Mouse (Mus musculus) CD4-positive naive resting alpha-beta T cell, adult 57 days (primary cell): ENCODE measurements around the gene Snx21. TPM values are rescaled to one million over a fixed set of nuclear protein-coding genes. Genes with fewer than 3 reads are reported as not detected.

Experiments used
- total RNA-seq: library from RNA; stranded (reverse); gene quantifications from one replicate; pipeline ENCODE4 v1.2.4, GENCODE M21; 2023

The Snx21 gene
- total RNA-seq = 0.65 TPM

DNA sequence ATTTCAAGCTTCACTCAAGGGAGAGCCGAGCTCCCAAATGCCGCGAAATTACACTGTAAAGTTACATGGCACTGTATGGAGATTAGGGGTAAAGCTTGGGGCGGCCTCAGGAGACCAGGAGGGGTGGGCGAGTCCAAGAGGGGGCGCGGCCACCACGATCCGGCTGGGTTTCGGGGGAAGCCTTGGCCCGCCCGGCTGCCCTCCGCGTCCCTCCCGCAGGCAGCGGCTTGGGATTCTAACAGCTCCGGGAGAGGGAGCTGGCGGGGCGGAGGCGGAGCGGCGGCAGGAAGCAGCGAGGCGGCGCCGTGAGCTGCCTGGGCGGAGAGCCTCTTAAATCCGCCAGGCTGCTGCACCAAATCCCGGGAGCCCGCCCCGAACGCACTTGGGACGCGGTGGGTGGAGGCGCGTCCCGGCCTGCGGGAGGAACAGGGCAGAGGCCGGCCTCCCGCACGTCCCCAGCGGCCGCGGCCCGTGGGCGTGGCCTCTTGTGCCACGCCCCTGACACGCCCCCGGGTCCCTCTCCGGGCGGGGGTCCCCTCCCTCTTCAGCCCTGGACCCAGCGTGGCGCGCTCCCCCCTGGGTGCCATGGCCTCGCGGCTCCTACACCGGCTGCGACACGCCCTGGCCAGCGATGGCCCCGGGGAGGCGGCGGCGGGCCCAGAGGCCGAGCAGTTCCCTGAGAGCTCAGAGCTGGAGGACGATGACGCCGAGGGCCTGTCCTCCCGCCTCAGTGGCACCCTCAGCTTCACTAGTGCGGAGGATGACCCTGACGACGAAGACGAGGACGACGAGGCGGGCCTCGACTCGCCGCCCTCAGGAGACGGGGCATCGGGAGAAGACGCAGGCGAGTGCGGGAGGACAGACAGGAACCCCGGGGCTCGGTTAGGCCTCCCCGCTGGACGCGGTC, at the start of gene Snx21:
Gene Snx21, plus strand, starts transcription at position 343 of the 907 bp plus-strand sequence.

DNA sequence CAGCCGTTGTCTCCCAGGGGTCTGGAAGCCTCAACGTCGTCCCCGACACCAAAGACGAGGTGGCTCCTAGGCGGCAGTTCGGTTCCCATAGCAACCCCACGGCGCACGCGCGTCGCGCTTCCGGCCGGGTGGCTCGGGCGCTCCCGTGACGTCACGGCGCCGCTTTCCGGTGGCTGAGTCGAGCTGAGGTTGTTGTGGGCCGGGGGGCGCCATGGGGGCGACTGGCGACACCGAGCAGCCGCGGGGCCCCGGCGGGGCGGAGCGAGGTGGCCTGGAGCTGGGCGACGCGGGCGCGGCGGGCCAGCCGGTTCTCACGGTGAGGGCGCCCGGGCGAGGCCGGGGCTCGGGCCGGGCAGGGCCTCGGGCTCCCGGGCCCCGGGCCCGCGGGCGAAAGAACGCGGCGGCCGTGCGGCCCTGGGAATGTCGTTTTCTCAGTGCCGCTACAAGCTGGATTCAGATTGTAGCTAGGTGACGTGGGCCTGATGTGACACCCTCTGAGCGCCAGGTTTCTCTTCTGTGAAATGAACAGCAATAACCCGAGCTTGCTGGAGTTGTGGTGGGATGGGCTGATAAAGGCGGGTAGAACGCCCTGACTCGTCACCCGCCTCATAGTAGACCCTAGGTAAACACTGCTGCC, 39.7 kb upstream of the Snx21 start, which contains the start of the genes Wfdc3 and Dnttip1:
Gene Wfdc3, minus strand, starts transcription at position 89 of the 637 bp plus-strand sequence.
Gene Dnttip1, plus strand, starts transcription at position 141 of the 637 bp plus-strand sequence.

DNA sequence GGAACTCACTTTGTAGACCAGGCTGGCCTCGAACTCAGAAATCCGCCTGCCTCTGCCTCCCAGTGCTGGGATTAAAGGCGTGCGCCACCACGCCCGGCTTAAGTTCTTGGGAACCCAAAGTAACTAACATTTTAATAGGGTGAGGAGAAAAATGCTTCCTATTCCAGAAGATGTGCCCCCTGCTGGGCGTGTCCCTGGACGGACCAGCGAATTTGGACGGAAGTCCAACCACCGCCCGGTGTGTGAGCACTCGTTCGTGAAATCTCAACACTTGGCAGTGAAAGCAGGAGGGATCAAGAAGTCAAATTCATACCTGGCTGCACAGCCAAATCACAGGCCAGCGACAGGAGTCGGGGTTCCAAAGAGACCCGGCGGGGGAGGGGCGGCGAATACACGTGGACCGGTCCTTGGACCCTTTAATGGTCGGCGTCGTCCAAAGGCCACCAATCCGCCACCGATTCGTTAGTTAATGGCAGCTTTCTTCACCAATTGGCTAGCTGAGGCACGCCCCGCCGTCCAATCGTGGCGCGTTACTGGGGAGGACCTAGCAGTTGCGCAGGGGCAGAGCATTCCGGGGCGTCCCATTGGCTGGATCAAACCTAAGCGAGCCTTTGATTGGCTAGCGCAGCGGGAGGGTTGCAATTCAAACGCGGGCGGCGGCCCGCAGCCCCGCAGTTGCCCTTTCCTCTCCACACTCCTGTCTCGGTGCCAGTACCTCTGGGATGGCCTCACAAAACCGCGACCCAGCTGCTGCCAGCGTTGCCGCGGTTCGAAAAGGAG, 16.2 kb upstream of the Snx21 start, which contains the start of gene Ube2c:
Gene Ube2c, plus strand, starts transcription at position 641 of the 780 bp plus-strand sequence.

DNA sequence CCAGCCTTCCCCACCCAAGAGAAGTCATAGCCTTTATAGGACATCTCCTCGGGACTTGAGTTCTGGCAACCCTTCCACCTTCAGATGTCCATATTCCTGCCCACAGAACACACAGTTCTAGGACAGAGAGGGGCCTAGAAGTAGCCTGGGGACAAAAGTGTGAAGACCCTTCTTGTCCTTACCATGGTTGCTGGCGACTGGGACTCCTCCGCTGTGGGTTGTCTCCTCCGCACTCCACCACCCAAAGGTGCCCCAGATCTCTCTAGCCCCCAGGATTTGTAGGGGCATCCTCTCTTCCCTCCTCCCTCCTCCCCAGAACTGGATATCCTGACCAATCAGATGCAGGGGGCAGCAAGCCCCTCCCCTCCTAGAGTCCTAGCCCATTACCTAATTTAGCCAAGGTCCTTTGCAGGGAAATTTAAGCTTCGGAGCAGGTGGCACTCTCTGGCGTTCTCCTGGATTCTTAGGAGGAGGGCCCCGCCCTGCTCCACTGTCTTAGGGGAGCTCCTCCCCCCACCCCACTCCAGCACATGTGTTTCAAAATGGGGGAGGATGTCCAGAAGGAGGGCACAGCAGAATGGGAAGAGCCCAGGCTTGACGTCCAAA, 6.0 kb upstream of the Snx21 start, which contains the start of gene Tnnc2:
Gene Tnnc2, minus strand, starts transcription at position 487 of the 606 bp plus-strand sequence.

DNA sequence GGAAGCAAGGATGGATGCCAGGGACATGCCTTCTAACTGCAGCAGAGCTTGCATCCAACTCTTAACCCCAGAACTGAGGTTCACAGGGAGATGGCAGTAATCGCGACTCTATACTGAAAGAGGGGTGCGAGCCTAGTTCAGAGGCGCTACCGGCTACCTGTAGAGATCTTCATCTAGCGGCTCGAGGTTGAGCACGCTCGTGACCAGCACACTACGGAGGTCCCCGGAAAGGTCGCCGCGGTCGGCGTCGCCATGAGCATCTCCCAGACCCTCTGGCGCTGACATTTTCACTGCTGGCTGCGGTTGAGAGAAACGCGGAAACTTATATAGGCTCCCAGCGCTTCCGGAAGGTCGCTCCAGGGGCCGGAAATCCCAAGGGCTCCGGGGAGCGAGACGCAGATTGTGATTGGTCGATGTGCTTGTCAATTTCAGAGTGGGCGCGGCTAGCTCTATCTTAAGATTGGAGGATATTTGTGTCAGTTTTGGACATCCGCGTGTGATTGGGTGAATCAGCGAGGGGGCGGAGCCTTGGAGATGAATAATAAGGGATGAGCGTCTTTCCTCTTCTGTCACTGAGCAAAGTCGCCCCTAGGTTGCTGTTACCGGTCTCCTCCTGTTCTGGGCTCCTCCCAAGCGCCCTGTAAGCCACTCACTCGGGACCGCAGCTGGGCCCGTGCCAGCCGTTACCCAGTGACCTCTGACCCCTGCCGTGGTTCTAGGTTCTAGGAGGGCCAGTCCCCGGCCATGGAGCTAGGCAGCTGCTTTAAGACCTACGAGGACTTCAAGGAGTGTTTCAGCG, 19.1 kb downstream of the Snx21 start, which contains the start of the genes Acot8 and Zswim3:
Gene Acot8, minus strand, starts transcription at position 350 of the 799 bp plus-strand sequence.
Gene Zswim3, plus strand, starts transcription at position 566 of the 799 bp plus-strand sequence.

DNA sequence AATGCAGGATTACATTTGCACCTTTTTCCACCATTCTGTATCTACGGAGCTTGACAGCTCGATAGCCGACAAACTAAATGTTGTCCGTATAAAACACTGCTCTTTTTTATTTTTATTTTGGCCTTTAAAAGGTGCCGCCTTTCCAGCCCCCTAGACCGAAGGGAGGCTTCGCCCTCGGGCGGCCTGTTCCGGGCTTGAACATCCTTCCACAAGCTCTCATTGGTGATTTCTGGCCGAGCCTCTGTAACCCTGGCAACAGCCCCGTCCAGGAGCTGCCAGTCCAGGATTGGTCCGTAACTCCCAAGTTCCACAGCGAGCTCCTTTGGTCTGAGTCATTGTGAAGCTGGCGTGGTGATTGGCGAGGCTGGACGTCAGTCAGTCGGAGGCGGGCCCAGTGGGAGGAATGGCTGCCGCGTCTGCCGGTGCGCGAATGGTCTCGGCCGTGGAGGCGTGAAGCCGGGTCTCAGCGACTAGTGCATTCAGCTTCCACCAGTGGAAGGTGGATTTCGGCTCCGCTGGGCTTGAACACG, 37.1 kb downstream of the Snx21 start, which contains the start of gene Zswim1:
Gene Zswim1, plus strand, starts transcription at position 51 of the 530 bp plus-strand sequence.

DNA sequence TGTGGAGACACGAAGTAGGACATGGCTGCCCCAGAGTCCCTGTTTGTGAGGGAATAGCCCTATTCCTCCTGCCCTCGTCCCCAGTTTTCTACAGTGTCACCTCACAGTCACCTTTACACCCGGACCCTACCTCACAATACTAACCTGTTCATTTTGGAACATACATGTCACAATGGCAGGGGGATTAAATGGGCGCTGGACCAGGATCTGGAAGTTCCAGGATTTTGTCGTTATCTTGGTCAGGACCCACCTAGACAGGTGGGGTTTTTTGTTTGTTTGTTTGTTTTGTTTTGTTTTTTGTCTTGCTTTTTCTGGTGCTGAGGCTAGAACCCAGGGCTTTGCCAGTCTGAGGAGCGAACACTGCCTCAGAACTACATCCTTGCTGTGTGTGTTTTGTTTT, 42.8 kb downstream of the Snx21 start, which contains the start of gene Spata25:
Gene Spata25, minus strand, starts transcription at position 101 of the 400 bp plus-strand sequence.

DNA sequence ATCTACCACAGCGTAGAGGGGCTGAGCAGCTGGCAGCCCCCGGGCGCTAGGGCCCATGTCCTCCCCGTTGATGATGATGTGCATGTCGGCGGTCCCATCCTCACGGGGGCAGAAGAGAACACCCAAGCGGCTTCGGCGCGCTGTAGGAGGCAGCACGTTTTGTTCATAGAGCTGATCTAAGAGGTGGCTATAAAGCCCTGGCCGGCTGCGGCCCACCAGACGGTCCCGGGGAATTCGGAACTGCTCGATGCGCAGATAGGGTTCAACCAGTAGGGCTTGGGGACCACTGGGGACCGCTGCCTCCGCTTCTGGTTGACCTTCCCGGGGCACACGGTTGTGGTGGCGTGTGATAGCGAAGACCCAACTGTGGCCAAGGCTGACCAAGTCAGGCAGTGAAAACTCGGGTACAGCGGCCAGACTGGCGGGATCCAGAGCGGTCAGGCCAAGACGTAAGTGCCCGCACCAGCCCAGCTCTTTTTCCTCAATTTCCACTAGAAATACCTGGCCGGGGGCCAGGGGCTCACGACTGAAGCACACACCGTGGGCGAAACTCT, 47.2 kb downstream of the Snx21 start, which contains the start of gene Ctsa:
Gene Ctsa, plus strand, starts transcription at position 126 of the 554 bp plus-strand sequence.

DNA sequence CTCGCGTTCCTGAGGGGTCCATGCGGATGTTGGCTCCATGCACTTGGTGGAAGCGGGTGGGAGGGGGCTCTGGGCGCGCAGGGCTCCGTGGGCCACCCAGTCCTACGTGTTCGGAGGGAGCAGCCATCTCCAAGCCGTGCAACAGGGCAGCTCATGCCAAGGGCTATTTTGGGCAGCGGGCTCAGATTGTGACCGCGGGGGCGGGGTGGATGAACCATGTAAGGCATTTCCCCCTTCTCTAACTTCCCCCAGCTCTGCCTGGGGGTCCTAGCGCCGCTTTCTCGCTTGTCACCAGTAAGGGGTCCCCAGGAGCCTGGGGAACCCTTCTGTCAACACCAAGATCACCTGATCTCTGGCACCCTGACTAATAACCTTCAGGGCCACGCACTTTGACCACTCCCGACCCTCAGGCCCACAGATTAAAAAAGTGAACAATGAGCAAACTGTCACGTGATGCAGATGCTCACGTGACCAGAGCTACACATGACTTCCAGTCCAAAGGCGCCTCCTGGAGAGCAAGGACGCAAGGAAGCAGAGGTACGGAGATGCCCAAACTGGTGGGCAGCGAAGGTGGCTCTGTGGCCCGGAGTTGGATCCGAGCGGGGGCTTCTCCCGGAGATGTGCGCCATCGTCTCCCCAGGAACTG, 47.8 kb downstream of the Snx21 start, which contains the start of gene Neurl2:
Gene Neurl2, minus strand, starts transcription at position 143 of the 646 bp plus-strand sequence.

Other genes with a start within 250 kb of the Snx21 start
- 1.9 TPM for gene Wfdc2, start 223.4 kb upstream of the Snx21 start, total RNA-seq
- gene Spint3, start 212.4 kb upstream of the Snx21 start, total RNA-seq = not detected
- gene Wfdc6a, start 200.4 kb upstream of the Snx21 start, total RNA-seq = not detected
- not detected for gene Eppin, start 192.2 kb upstream of the Snx21 start, total RNA-seq
- gene Wfdc6b, start 172.3 kb upstream of the Snx21 start, total RNA-seq = not detected
- gene Wfdc8, start 172.2 kb upstream of the Snx21 start, total RNA-seq = not detected
- gene Wfdc16, start 147.0 kb upstream of the Snx21 start, total RNA-seq = not detected
- gene Wfdc10, start 129.8 kb upstream of the Snx21 start, total RNA-seq = not detected
- gene Wfdc9, start 129.2 kb upstream of the Snx21 start, total RNA-seq = not detected
- not detected for gene Wfdc11, start 111.7 kb upstream of the Snx21 start, total RNA-seq
- not detected for gene Wfdc13, start 100.7 kb upstream of the Snx21 start, total RNA-seq
- gene Spint4, start 87.3 kb upstream of the Snx21 start, total RNA-seq = not detected
- not detected for gene Spint5, start 70.5 kb upstream of the Snx21 start, total RNA-seq
- 0.35 TPM for gene Wfdc3, start 39.9 kb upstream of the Snx21 start, total RNA-seq
- gene Dnttip1, start 39.8 kb upstream of the Snx21 start, total RNA-seq = 46.4 TPM
- gene Ube2c, start 15.9 kb upstream of the Snx21 start, total RNA-seq = 1.9 TPM
- gene Tnnc2, start 5.9 kb upstream of the Snx21 start, total RNA-seq = not detected
- 39.4 TPM for gene Acot8, start 19.1 kb downstream of the Snx21 start, total RNA-seq
- gene Zswim3, start 19.3 kb downstream of the Snx21 start, total RNA-seq = 3.0 TPM
- gene Zswim1, start 36.9 kb downstream of the Snx21 start, total RNA-seq = 11.9 TPM
- not detected for gene Spata25, start 42.7 kb downstream of the Snx21 start, total RNA-seq
- gene Ctsa, start 47.0 kb downstream of the Snx21 start, total RNA-seq = 91.4 TPM
- 0.59 TPM for gene Neurl2, start 47.6 kb downstream of the Snx21 start, total RNA-seq
- 0.86 TPM for gene Pltp, start 71.9 kb downstream of the Snx21 start, total RNA-seq
- gene Pcif1, start 93.5 kb downstream of the Snx21 start, total RNA-seq = 115 TPM
- 56.1 TPM for gene Zfp335, start 125.9 kb downstream of the Snx21 start, total RNA-seq
- gene Mmp9, start 155.0 kb downstream of the Snx21 start, total RNA-seq = 2.5 TPM
- gene Slc12a5, start 175.0 kb downstream of the Snx21 start, total RNA-seq = 0.15 TPM
- gene Ncoa5, start 249.0 kb downstream of the Snx21 start, total RNA-seq = 42.5 TPM